Mouse (Mus musculus) megakaryocyte-erythroid progenitor cell, adult 5-6 weeks (primary cell): ENCODE results near the gene Trp53i11. TPM values are rescaled to one million over a fixed set of nuclear protein-coding genes. Genes with fewer than 3 reads are reported as not detected.

Experiments used
- ATAC-seq: replicated peaks from 2 replicates; pipeline ENCODE4 v1.8.0; 2016; ENCODE audit warnings: mild to moderate bottlenecking, inconsistent platforms; ENCODE audit not compliant: severe bottlenecking, poor library complexity, low FRiP score, low TSS enrichment
- total RNA-seq, 2 experiments: library from RNA; stranded (forward) in 1 of 2; stranded (reverse) in 1 of 2; fragments of 200-1000, 215-1000 nt in 1 of 2; fragments of >200 nt in 1 of 2; fragmentation: Nextera tagmentation in 1 of 2; gene quantifications; 2 replicates each; pipeline ENCODE4 v1.2.3; 2014 to 2017

Gene Trp53i11
- total RNA-seq, 2 experiments from 2014 or later = 8.1 to 18.1 TPM

DNA sequence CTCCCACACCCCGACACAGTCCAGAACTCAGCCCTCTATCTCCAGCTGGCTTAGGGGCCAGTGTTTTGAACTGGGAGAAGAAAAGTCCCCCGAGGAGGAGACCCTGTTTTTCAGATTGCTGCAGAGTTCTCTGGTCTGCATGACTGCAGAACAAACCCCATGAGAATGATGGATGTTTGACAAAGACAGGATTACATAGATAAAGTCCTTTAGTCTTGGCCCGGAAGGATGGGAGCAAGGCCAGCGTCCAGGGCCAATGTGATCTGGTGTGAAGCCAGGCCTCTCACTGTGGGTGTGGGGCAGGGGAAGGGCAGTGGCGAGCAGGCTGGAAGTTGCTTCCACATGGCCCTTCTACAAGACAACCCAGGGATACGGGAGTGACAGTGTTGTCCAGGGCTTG, 36.1 kb downstream of the Trp53i11 start:
- ATAC-seq = no peak

DNA sequence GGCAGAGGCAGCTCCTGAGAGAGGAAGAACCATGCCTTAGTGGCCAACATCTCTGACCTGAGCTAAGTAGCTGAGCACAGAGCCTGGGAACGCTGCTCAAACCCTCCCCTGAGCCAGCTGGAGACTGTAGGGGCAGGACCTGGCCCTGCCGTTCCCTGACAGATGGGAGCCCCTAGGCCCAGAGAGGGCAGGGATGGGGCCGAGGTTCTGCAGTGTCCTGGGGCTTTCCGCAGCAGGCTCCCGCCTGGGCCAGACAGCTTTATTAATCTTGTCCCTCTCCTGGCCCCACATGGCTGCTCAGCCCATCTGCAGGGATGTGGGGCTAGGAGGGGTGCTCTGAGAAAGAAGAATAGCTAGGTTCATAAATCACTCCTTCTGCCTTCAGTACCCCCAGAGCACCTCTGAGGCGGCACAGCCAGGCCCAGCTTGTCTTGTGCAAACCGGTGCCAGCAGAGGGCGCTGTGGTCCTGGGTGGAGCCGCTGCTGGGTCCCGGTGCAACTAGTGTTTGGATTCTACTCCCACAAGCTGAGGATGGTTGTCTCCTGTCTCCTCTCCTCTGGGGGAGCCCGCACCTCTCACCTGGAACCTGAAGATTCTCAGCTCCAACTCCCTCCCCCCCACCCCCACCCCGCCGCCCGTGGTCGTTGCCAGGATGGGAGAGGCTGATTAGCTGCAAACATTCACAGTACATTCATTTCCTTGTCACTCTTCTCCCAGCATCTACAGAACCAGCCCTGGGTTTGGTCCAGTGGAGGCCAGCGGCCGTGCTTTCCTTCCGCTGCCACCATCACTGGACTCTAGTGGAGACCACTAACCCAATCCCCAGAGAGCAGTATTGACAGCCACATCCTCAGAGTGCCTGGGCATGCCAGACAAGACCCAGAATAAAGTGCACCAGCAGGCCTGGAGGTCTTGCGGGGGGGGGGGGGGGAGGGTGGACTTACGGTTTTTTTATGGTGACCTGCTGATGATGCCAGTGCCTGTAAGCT, 39.6 kb downstream of the Trp53i11 start:
- peak; percentile 66 for ATAC-seq

DNA sequence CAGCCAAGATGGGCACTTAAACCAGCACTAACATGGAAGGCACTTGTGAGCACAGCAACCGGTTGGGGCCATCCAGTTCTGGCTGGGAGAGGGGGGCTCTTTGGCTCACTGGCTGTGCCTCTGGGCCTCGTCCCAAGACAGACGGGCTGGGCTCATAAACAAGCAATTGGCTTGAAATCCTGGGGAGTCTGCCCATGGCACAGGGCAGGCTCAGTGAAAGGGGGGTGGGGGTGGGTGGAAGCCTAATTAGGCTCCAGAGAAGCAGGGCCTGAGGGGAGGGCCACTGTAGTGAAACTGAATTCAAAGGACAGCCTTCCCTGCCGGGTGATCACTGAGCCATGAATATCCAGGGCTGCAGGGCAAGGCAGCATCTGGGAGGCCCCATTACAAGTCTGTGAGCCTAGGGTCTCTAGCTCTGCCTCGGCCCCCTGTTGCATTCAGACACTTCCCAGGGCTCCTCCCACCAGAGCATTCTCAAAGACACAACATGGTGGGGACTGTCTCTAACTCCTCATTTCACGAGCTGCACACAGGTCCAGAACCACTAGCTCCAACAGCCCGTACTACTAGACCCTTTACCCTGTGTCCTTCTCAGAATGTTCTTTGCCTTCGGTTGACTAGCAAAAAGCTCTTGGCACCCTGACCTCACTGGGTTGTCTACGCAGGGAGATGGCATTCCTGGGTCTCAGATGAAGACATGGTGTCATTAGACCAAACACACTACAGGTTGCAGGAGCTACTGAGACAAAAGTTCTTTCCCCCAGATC, 40.5 kb downstream of the Trp53i11 start:
- ATAC-seq = no peak

DNA sequence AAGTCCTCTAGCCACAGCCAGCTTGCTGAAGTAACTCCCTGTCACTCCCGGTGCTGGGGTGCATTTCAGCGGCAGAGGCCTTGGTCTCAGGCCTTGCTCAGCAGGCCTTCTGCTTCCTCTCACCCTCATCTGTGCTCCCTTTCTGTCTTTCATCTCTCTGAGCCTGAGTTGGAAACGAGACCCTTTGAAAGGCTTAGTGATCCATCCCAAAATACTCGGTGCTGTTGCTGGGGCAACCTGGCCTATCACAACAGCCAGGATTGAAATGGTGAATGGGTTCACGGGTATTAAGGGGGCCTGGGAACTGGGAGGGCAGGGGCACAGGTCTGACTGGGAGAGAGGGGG, 41.1 kb downstream of the Trp53i11 start:
- no peak for ATAC-seq

DNA sequence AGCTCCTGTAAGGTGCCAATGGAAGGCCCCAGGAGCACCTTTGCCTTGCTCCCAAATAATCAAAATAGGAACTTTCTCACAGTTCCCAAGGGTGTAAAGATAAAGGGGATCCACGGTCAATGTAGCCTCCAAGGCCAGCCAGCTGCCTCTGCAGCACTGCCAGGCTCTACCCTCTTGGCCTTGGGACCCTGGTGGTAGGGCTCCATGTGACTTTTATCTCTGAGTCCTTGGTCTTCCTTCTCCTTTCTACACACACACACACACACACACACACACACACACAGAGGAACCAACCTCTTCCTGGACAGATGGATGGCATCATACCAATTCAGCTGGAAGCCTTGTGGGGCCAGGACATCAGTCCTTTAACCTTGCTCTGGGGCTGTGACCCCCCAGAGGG, 44.8 kb downstream of the Trp53i11 start:
- ATAC-seq = no peak

DNA sequence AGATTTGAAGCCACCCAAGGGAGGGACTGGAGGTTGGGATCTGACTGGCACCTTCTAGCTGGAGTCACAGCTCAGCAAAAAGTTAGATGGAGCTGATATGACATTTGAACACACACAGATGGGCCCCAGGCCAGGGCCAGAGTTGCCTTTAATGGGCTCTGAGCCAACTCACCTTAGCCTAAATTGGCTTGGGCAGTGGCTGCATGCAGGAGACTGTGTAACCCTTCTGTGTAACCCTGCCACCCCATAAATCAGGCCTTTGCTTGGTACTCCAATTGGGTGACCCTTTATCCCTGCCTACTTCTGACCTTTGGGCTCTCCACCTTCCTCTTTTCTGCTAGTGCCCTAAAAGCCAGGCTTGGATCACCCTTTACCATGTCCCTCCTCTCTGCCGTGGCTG, 49.7 kb downstream of the Trp53i11 start:
- no peak for ATAC-seq

DNA sequence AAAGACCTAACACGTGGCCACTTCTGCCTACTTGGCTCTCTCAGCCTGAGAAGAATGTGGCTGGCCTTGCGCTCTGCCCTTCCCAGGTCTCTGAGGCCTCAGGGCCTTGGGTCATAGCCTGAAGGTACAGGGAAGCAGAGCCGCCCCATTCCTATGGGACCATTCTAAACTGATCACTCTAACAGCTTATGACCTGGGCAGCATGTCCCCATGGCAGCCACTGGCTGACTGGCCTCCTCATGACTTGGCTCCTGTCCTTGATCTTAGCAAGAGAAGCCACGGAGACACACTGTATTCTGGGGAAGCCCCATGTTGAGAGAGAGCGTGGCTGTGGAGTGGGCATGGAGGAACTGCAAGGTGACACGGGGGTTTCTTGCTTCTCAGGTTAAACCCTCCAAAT, 51.5 kb downstream of the Trp53i11 start:
- ATAC-seq = no peak

DNA sequence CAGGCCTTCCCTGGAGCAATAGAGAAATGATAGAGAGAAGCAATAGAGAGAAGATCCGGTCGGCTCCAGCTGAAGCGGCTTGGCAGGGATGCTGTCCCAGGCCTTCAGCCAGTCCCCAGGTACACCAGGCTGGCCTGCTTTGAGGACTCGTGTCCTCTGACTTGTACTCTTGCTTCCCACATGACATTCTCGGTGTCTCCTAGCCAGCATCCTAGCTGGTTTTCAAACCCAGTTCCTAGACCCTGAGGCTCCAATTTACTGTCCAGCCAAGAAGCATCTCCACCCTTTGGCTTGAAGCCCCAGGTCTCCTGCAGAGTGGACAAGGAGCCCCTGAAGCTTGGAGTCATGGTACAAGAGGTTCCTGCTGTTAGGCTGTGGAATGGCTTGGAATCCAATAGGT, 54.8 kb downstream of the Trp53i11 start:
- ATAC-seq = no peak

DNA sequence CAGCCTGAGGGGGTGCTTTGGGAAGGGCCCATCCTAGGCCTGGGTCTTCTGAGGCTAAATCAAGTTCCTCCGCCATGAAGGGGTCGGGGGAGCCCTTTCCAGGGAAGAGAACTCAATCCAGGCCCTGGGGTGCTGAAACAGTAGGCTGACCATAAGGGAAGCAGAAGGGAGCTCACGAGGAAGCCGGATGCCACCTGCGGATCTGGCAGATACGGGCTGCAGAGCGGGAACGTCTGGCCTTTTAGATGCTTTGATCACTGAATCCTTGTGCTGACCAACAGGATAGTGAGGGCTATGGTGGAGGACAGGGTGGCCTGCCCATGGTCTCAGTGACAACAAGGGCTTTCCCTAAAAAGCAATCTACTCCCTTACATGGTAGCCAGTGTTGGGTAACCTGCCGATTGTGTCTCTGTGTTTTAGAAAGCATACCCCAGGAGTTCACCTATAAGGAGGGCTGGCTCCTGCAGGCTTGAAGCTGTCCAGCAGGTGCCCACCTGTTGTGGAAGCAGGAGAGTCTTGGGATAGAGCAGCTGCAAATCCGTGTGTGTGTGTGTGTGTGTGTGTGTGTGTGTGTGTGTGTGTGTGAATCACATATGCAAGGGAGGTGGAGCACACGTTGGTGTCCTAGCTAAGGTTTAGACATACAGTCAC, 56.2 kb downstream of the Trp53i11 start:
- ATAC-seq = no peak

DNA sequence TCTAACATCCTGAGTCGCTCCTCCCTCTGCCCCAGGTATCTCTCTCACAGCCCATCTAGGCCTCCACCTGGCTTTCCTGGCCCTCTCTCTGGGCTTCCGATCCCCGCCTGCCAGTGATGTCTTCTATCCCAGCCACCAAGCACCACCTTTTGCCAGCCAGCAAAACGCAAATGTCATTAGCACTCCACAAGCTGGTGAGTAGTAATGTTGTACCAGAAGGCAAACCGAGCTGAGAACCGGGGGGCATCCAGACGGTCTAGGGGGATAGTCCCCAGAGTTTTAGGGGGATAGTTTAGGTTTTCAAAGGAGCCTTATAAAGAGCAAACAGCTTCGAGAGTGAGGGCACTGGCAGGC, 56.7 kb downstream of the Trp53i11 start:
- no peak for ATAC-seq

DNA sequence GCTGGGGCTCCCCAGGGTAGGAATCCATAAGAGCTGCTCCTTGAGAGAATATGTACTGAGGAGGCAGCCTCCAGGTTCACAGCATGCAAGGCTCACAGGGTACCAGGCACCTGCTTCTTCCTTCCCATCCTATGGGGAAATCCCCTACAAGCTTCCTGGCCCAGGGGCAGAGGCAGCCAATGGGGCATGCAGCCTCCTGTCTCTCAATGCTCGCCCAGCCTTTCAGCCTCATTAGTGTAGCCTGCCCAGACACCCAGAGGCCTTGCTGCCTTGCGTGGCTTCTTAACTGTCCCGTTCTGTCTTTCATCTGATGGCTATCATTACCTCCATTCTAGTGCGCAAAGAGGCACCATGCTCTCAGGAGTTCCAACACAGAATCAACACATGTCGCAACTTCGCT, 61.7 kb downstream of the Trp53i11 start:
- ATAC-seq = 0 out of 2 replicates have a peak, but pooled peaks have one; percentile 24

DNA sequence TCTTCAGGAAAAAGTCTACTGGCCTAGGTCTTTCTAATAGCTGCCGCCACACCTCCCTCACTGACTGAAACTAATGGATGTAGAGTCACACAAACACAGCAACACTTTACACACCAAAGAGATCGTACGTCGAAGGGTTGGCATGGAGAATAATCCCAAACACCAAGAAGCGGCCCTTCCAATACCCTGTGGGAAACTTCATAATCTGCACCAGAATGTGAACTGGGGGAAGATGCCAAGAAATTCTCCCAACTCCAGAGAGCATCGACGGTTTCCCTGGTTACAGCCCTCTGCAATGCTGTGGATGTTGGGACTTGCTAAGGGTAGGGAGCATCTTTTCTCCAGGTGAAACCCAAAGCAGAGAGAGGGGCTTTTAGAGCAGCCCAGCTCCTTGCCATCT, 63.3 kb downstream of the Trp53i11 start:
- ATAC-seq = no peak

Other genes starting within 250 kb of the Trp53i11 start
- gene Prdm11, start 141.4 kb upstream of the Trp53i11 start, total RNA-seq (2014; fragmentation: Nextera tagmentation) = 9.6 and 24.6 TPM in 2 replicates
- 5.0 and 6.3 TPM in 2 replicates for gene Prdm11, start 141.4 kb upstream of the Trp53i11 start, total RNA-seq (2017)
- gene Tspan18, start 147.0 kb downstream of the Trp53i11 start, total RNA-seq (2014; fragmentation: Nextera tagmentation) = 4.1 TPM in 1 of 2 replicates, not detected in the other
- not detected in 2 replicates for gene Tspan18, start 147.0 kb downstream of the Trp53i11 start, total RNA-seq (2017)